In the genomic region with DNA sequence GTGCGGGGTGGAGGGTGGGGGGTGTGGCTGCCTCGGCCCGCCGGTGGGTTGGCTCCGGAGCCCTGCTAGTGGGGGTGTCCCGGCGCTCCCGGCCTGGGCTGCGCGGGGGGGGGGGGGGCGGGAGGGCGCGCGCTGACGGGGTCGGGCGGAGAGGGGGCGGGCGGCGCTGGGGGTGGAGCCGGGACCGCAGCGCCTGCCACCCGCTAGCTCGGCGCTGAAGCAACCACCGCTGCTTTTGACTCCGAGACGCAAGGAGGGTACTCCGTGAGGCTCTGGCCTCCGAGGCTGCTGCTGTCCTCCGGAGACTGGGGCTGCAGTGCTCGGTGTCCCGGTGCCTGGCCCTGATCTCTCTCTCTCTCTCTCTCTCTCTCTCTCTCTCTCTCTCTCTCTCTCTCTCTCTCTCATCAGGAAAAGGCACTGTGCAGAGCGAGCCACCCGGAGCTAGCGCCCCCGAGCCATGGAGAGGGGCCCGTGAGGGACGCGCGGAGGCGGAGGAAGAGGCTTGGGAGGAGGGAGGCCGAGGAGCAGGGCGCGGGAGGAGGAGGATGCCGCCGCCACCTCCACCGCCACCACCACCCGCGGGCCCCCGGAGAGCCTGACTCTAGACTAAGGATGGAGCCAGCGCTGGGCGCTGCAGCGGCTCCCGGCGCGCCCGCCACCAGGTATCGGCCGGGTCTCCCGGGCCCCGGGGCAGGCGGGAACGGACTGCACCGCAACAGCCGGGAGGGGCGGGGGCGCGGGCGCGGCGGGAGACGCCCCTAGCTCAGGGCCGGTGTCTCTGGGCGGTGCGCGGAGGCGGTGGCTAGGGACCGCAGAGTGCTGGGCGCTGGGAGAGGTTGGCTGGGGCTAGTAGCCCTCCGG, we compare ENCODE assay signal across 8 mouse cellular contexts. TPM values are rescaled to one million over a fixed set of nuclear protein-coding genes. Genes with fewer than 3 reads are reported as not detected.
DNase-seq lines count a peak whose midpoint lies in the region; ATAC-seq and TF ChIP-seq lines count a peak whose summit lies in the region.

Gene Chst1 (plus strand): TSS at position 221 of the 861 bp plus-strand sequence.

- peak within 1 kb of the TSS; percentile 74 for H3K9ac ChIP-seq in kidney, embryonic 14.5 days (ENCODE audit: low read depth, low read length)
- H3K9ac ChIP-seq in forebrain, postnatal 0 days: peak within 1 kb of the TSS; percentile 69
- peak within 1 kb of the TSS; percentile 44 for H3K9ac ChIP-seq in intestine, embryonic 14.5 days (ENCODE audit: low read length)
- peak within 1 kb of the TSS; percentile 15; the same call in 1 of the 2 replicates for H3K9ac ChIP-seq in liver, adult 2 months (ENCODE audit: low read depth, low read length)
- H3K9ac ChIP-seq in neural tube, embryonic 13.5 days: peak within 1 kb of the TSS; percentile 84

- no peak for DNase-seq in kidney, adult 8-10 months
- peak; percentile 71 for DNase-seq in brain, embryonic 14.5 days (ENCODE audit: low read depth)
- peak; percentile 67 for DNase-seq in forebrain, postnatal 0 days
- peak; percentile 77 for DNase-seq in intestine, embryonic 14.5 days (ENCODE audit: low spot score)
- DNase-seq in liver, adult 2 months (ENCODE audit: extremely low read depth, low read depth, low spot score): no peak
- DNase-seq in spleen, adult 12 weeks (ENCODE audit: low spot score): no peak

- no peaks in the 10 kb centered on the region for H3K79me2 ChIP-seq in liver, adult 2 months (ENCODE audit: control insufficient read depth, insufficient read depth, low read length)

- H3K27ac ChIP-seq in kidney, embryonic 14.5 days (ENCODE audit: low read depth, low read length): 0 out of 2 replicates have a peak within 1 kb of the TSS, but pooled peaks have one; percentile 17
- H3K27ac ChIP-seq in forebrain, postnatal 0 days (ENCODE audit: low read depth, low read length): peak within 1 kb of the TSS; percentile 80
- H3K27ac ChIP-seq in intestine, embryonic 14.5 days (ENCODE audit: low read depth): no peak within 1 kb of the TSS
- no peak within 1 kb of the TSS for H3K27ac ChIP-seq in liver, adult 2 months (replicated peaks; ENCODE audit: insufficient read depth, low read depth, low read length)
- H3K27ac ChIP-seq in neural tube, embryonic 13.5 days (replicated peaks): peak within 1 kb of the TSS; percentile 79

- peaks cover 4% of the 10 kb centered on the region; the same call in 1 of the 2 replicates for H3K27me3 ChIP-seq in kidney, embryonic 14.5 days (ENCODE audit: control insufficient read depth, insufficient read depth, low read length)
- H3K27me3 ChIP-seq in forebrain, postnatal 0 days (ENCODE audit: insufficient read depth, low read length): no peaks in the 10 kb centered on the region
- peaks cover 34% of the 10 kb centered on the region for H3K27me3 ChIP-seq in intestine, embryonic 14.5 days (replicated peaks; ENCODE audit: control insufficient read depth, insufficient read depth, low read length)
- peaks cover 2% of the 10 kb centered on the region; the same call in 1 of the 2 replicates for H3K27me3 ChIP-seq in liver, adult 2 months (ENCODE audit: control insufficient read depth, insufficient read depth, low read length)
- H3K27me3 ChIP-seq in neural tube, embryonic 13.5 days: peaks cover 32% of the 10 kb centered on the region

- H3K4me3 ChIP-seq in kidney, embryonic 14.5 days (ENCODE audit: low read length): peak within 1 kb of the TSS; percentile 63
- peak within 1 kb of the TSS; percentile 69 for H3K4me3 ChIP-seq in forebrain, postnatal 0 days (ENCODE audit: low read depth, low read length)
- H3K4me3 ChIP-seq in intestine, embryonic 14.5 days (ENCODE audit: low read depth, low read length): peak within 1 kb of the TSS; percentile 52
- H3K4me3 ChIP-seq in liver, adult 2 months (ENCODE audit: insufficient read depth, low read depth, low read length): peak within 1 kb of the TSS; percentile 51; the same call in 1 of the 2 replicates
- H3K4me3 ChIP-seq in neural tube, embryonic 13.5 days: peak within 1 kb of the TSS; percentile 76

- no peak for TF ChIP-seq CTCF in brain, embryonic 14.5 days (IDR thresholded peaks at IDR 0.05; ENCODE audit: borderline replicate concordance, extremely low read depth, insufficient read depth, insufficient read length)
- TF ChIP-seq CTCF in forebrain, postnatal 0 days (IDR thresholded peaks at IDR 0.05; ENCODE audit: low read depth): no peak
- TF ChIP-seq CTCF in liver, adult 2 months (IDR thresholded peaks at IDR 0.05; ENCODE audit: low read depth, low read length): no peak

- H3K4me1 ChIP-seq in kidney, embryonic 14.5 days (ENCODE audit: control insufficient read depth, insufficient read depth, low read length): peaks cover 28% of the 10 kb centered on the region
- peaks cover 22% of the 10 kb centered on the region for H3K4me1 ChIP-seq in forebrain, postnatal 0 days (ENCODE audit: insufficient read depth)
- H3K4me1 ChIP-seq in intestine, embryonic 14.5 days (replicated peaks; ENCODE audit: control insufficient read depth, insufficient read depth, low read length): peaks cover 4% of the 10 kb centered on the region; the same call in 1 of the 2 replicates
- H3K4me1 ChIP-seq in liver, adult 2 months (ENCODE audit: control insufficient read depth, insufficient read depth, low read length): no peaks in the 10 kb centered on the region
- peaks cover 47% of the 10 kb centered on the region for H3K4me1 ChIP-seq in neural tube, embryonic 13.5 days (replicated peaks)

- H3K36me3 ChIP-seq in kidney, embryonic 14.5 days (ENCODE audit: control insufficient read depth, insufficient read depth, low read length): no peaks in the 10 kb centered on the region
- no peaks in the 10 kb centered on the region for H3K36me3 ChIP-seq in forebrain, postnatal 0 days (ENCODE audit: insufficient read depth)
- H3K36me3 ChIP-seq in intestine, embryonic 14.5 days (ENCODE audit: control insufficient read depth, insufficient read depth, low read length): no peaks in the 10 kb centered on the region
- H3K36me3 ChIP-seq in liver, adult 2 months (ENCODE audit: control insufficient read depth, insufficient read depth, low read length): no peaks in the 10 kb centered on the region
- no peaks in the 10 kb centered on the region for H3K36me3 ChIP-seq in neural tube, embryonic 13.5 days

- ATAC-seq in kidney, embryonic 14.5 days (ENCODE audit: low FRiP score, low TSS enrichment): peak; percentile 62
- peak; percentile 84 for ATAC-seq in forebrain, postnatal 0 days
- peak; percentile 61 for ATAC-seq in intestine, embryonic 14.5 days (replicated peaks; ENCODE audit: low FRiP score, low TSS enrichment, low read depth)
- peak; percentile 80 for ATAC-seq in neural tube, embryonic 13.5 days (ENCODE audit: low read depth)

- no peaks in the 10 kb centered on the region for H3K9me3 ChIP-seq in kidney, embryonic 14.5 days (ENCODE audit: control insufficient read depth, low read length)
- no peaks in the 10 kb centered on the region for H3K9me3 ChIP-seq in forebrain, postnatal 0 days (ENCODE audit: low read length)
- H3K9me3 ChIP-seq in intestine, embryonic 14.5 days (ENCODE audit: control insufficient read depth, low read length): no peaks in the 10 kb centered on the region
- no peaks in the 10 kb centered on the region for H3K9me3 ChIP-seq in neural tube, embryonic 13.5 days

- TF ChIP-seq POLR2A in brain, embryonic 14.5 days (IDR thresholded peaks at IDR 0.05; ENCODE audit: borderline replicate concordance, extremely low read depth, insufficient read depth, insufficient read length, poor library complexity, severe bottlenecking): peak; percentile 41; the same call in 1 of the 2 replicates
- no peak for TF ChIP-seq POLR2A in liver, adult 2 months (IDR thresholded peaks at IDR 0.05; ENCODE audit: extremely low read depth, insufficient read depth, low read length)

- WGBS in kidney, embryonic 14.5 days: under 1% methylated on average over 38 of the region's 82 CpGs
- WGBS in forebrain, postnatal 0 days: 2% methylated on average over 47 of the region's 82 CpGs
- WGBS in intestine, embryonic 14.5 days: under 1% methylated on average over 41 of the region's 82 CpGs
- 2% methylated on average over 56 of the region's 82 CpGs for WGBS in liver, adult 2 months
- 0% methylated on average over 48 of the region's 82 CpGs for WGBS in neural tube, embryonic 13.5 days

- H3K4me2 ChIP-seq in kidney, embryonic 14.5 days (replicated peaks; ENCODE audit: low read depth, low read length): peak within 1 kb of the TSS; percentile 99
- H3K4me2 ChIP-seq in forebrain, postnatal 0 days (ENCODE audit: low read depth): peak within 1 kb of the TSS; percentile 89
- peak within 1 kb of the TSS; percentile 96 for H3K4me2 ChIP-seq in intestine, embryonic 14.5 days (ENCODE audit: low read length)
- peak within 1 kb of the TSS; percentile 93 for H3K4me2 ChIP-seq in neural tube, embryonic 13.5 days

RNA-seq across cellular contexts. Expression of gene Chst1, which starts in this region (rescaled TPM):
- 5.0 and 6.4 TPM in 2 replicates for polyA plus RNA-seq in kidney, embryonic 14.5 days (2014; fragmentation: Nextera tagmentation; extraction: Ambion mirVana)
- 59.4 and 61.6 TPM in 2 replicates for polyA plus RNA-seq in brain, embryonic 14.5 days (2012; rRNA removed)
- 42.5 and 47.4 TPM in 2 replicates for total RNA-seq in forebrain, postnatal 0 days (2014; rRNA removed)
- polyA plus RNA-seq in forebrain, postnatal 0 days (2015; fragmentation: Nextera tagmentation; extraction: Ambion mirVana): 25.7 and 40.4 TPM in 2 replicates
- 3.7 and 5.3 TPM in 2 replicates for polyA plus RNA-seq in intestine, embryonic 14.5 days (2014; fragmentation: Nextera tagmentation; extraction: Ambion mirVana)
- total RNA-seq in liver, adult 2 months (2014; rRNA removed): 0.09 and 0.34 TPM in 2 replicates
- polyA plus RNA-seq in liver, adult 2 months (2012; rRNA removed): 0.18 and 0.27 TPM in 2 replicates
- 9.2 and 10.4 TPM in 2 replicates for polyA plus RNA-seq in neural tube, embryonic 13.5 days (2015; fragmentation: Nextera tagmentation; extraction: Ambion mirVana)

Comparison
In these comparisons a context has a peak if more than half of its experiments do, and no peak if none do; other contexts are left out.
1. RNA of gene Chst1 (total RNA-seq): 42.5 to 47.4 TPM in forebrain, postnatal 0 days; 0.09 to 0.34 TPM in liver, adult 2 months; every median in the first group is over 10 times any median in the second.
2. H3K27ac ChIP-seq: peak in kidney, embryonic 14.5 days (single experiment), forebrain, postnatal 0 days (single experiment) and neural tube, embryonic 13.5 days (single experiment); none in intestine, embryonic 14.5 days (single experiment) and liver, adult 2 months (single experiment).
3. H3K9ac ChIP-seq: peak in every context shown above with its lines; median percentile 84 in neural tube, embryonic 13.5 days; 74 in kidney, embryonic 14.5 days; 69 in forebrain, postnatal 0 days; 44 in intestine, embryonic 14.5 days; 15 in liver, adult 2 months.
4. DNase-seq: peak in brain, embryonic 14.5 days (single experiment), forebrain, postnatal 0 days (single experiment) and intestine, embryonic 14.5 days (single experiment); none in kidney, adult 8-10 months (0 of 2), liver, adult 2 months (single experiment) and spleen, adult 12 weeks (single experiment).
5. Peak in every context shown above with its lines, with median percentiles within 50 percentile points of each other: ATAC-seq, H3K4me2 ChIP-seq and H3K4me3 ChIP-seq.